Mouse (Mus musculus) cerebellum, postnatal 14 days (tissue): Measurements from ENCODE around the gene Ankib1.
"Not testable (repeated sequence)": the region's sequence is repeated elsewhere in the genome, so short reads cannot be mapped to it uniquely, and the experiment has no call there.

Source experiments
- DNase-seq, 2 experiments: peaks; one replicate each; pipeline ENCODE4 v3.0.0; 2021; ENCODE audit warnings: mixed read lengths in 2 of 2

Ankib1 gene

GRCm38 (mm10) chr5:3723415-3723814 is 79.3 kb downstream of the Ankib1 start:
- no peak for DNase-seq

GRCm38 (mm10) chr5:3722873-3723272 is 79.9 kb downstream of the Ankib1 start:
- no peak for DNase-seq

GRCm38 (mm10) chr5:3719371-3719770 is 83.4 kb downstream of the Ankib1 start:
- no peak for DNase-seq

- no peak for DNase-seq
These were observed 86.9 kb downstream of the Ankib1 start for GRCm38 (mm10) chr5:3715800-3716199.

GRCm38 (mm10) chr5:3702180-3702579 is 100.5 kb downstream of the Ankib1 start:
- DNase-seq, result no peak

GRCm38 (mm10) chr5:3700025-3700424 is 102.7 kb downstream of the Ankib1 start:
- DNase-seq, result no peak

GRCm38 (mm10) chr5:3696031-3696430 is 106.7 kb downstream of the Ankib1 start:
- no peak for DNase-seq

GRCm38 (mm10) chr5:3695191-3695590 is 107.5 kb downstream of the Ankib1 start:
- DNase-seq, result no peak

- no peak for DNase-seq
These were observed 109.8 kb downstream of the Ankib1 start for GRCm38 (mm10) chr5:3692956-3693355.

GRCm38 (mm10) chr5:3691283-3691682 is 111.4 kb downstream of the Ankib1 start:
- no peak for DNase-seq

GRCm38 (mm10) chr5:3688298-3688697 is 114.4 kb downstream of the Ankib1 start:
- no peak for DNase-seq

GRCm38 (mm10) chr5:3669938-3670554 is 132.7 kb downstream of the Ankib1 start:
- DNase-seq, result no peak

GRCm38 (mm10) chr5:3666585-3666984 is 136.1 kb downstream of the Ankib1 start:
- DNase-seq, result no peak

- DNase-seq, result no peak
These were observed 137.5 kb downstream of the Ankib1 start for GRCm38 (mm10) chr5:3665225-3665624.

GRCm38 (mm10) chr5:3657085-3657484 is 145.6 kb downstream of the Ankib1 start, which contains the start of gene Gatad1:
TSS of gene Gatad1 (minus strand) at chr5:3657185.
- DNase-seq, result no peak

- DNase-seq, result no peak
These were observed 148.9 kb downstream of the Ankib1 start for GRCm38 (mm10) chr5:3653801-3654200.

GRCm38 (mm10) chr5:3652903-3653575 is 149.7 kb downstream of the Ankib1 start:
- DNase-seq, result not testable (repeated sequence)

GRCm38 (mm10) chr5:3651621-3652020 is 151.1 kb downstream of the Ankib1 start:
- no peak for DNase-seq

GRCm38 (mm10) chr5:3650881-3651280 is 151.8 kb downstream of the Ankib1 start, which contains the start of gene Tmbim7:
TSS of gene Tmbim7 (plus strand) at chr5:3651181.
- no peak for DNase-seq

- DNase-seq, result no peak
These were observed 153.9 kb downstream of the Ankib1 start for GRCm38 (mm10) chr5:3648849-3649210.

- peak in 1 of 2 experiments; percentile 12 for DNase-seq
These were observed 154.4 kb downstream of the Ankib1 start for GRCm38 (mm10) chr5:3648206-3648848.

- DNase-seq, result peak; percentile 87 to 91
These were observed 155.0 kb downstream of the Ankib1 start for GRCm38 (mm10) chr5:3647708-3648121.

- peak; percentile 55 to 61 for DNase-seq
These were observed 155.6 kb downstream of the Ankib1 start for GRCm38 (mm10) chr5:3646991-3647707.
